Mouse (Mus musculus) cerebellum, adult 2 months (tissue): ENCODE results near the gene Gabrg3. TPM values are rescaled to one million over a fixed set of nuclear protein-coding genes. Genes with fewer than 3 reads are reported as not detected.

Source experiments
- DNase-seq, 2 experiments: peaks; one replicate each; pipeline ENCODE4 v3.0.0; 2021
- H3K27ac ChIP-seq: fragments of 200-500 bp; 2 replicates; pipeline ENCODE4 v1.5.1; 2012; ENCODE audit warnings: low read length, control low read depth, inconsistent platforms; ENCODE audit not compliant: insufficient read depth
- H3K27me3 ChIP-seq: fragments of 200-500 bp; 2 replicates; pipeline ENCODE4 v1.6.1; 2012; ENCODE audit warnings: inconsistent platforms, mild to moderate bottlenecking, low read length, moderate library complexity; ENCODE audit not compliant: control insufficient read depth, insufficient read depth
- H3K4me1 ChIP-seq: fragments of 200-500 bp; 2 replicates; pipeline ENCODE4 v1.6.1; 2011; ENCODE audit warnings: low read length; ENCODE audit not compliant: control insufficient read depth, insufficient read depth
- H3K4me3 ChIP-seq: fragments of 200-500 bp; replicated peaks from 2 replicates; pipeline ENCODE3; 2011; ENCODE audit warnings: mild to moderate bottlenecking, low read depth, low read length, control low read depth; ENCODE audit not compliant: insufficient read depth
- CTCF ChIP-seq: fragments of 200-500 bp; IDR thresholded peaks from 2 replicates; pipeline ENCODE4 v1.5.1; 2011; ENCODE audit warnings: low read depth, mild to moderate bottlenecking, control low read depth, low read length, moderate library complexity, borderline replicate concordance; ENCODE audit not compliant: insufficient read depth
- POLR2A ChIP-seq: fragments of 200-500 bp; IDR thresholded peaks from 2 replicates; pipeline ENCODE4 v1.6.1; 2011; ENCODE audit warnings: low read length, control low read depth, borderline replicate concordance; ENCODE audit not compliant: insufficient read depth
- WGBS: fragments of 180-500 bp; shearing (Covaris S2); methylation state at CpG from one replicate; pipeline ENCODE4 v1.1.7; 2018; 5-methylcytosine and 5-hydroxymethylcytosine counted together
- polyA plus RNA-seq: library from polyadenylated mRNA; depleted of rRNA; stranded (reverse); fragments of >200 nt; gene quantifications from 2 replicates; pipeline ENCODE4 v1.2.3, GENCODE M21; 2012

Gene Gabrg3
- polyA plus RNA-seq, 1 experiment: 2.7 TPM

DNA sequence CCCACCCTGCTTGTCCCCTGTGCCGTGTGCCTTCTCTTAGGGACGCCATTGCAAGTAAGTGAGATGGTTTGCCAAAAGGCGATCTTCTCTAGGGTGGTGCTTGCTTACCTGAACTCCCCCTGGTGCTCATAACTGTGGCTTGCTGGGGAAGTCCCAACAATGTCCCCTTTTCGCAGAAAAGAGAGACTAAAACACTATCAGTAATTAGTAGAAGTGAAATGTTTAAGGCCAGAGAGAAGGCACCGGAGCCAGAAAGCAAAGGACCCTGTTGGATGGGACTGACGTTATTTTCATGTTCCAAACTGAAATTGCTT is 310 bp upstream of the Gabrg3 start:
- TF ChIP-seq POLR2A (no peak), CTCF (no peak)
- WGBS: 21% methylated on average over 6 of the region's 6 CpGs
- Histone ChIP-seq H3K27ac (no peak overlapping the region), H3K27me3 (no peaks in the 10 kb centered on the region), H3K4me1 (no peaks in the 10 kb centered on the region), H3K4me3 (no peak overlapping the region)
- DNase-seq: no peak

DNA sequence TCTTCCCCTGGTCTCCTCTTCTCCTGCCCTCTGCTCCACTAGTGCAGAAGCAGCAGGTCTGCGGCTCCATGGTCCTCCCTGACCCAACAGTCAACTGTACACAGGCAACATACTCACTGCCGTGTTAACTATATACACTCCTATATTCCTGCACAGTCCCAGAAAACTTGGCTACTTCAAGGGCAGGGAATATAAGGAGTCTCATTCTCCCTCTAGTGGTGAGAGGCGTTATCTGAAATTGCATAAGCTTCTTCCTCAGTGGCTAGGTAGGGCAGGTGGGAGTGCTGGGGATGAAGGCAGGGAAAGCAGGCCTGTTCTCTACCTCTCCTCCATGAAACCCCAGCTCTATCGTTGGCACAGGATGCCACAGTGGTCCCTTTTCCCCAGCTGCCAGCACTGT is 2.9 kb downstream of the Gabrg3 start:
- Histone ChIP-seq H3K4me3 (no peak overlapping the region), H3K27ac (no peak overlapping the region), H3K4me1 (no peaks in the 10 kb centered on the region), H3K27me3 (no peaks in the 10 kb centered on the region)
- peak in 1 of 2 experiments; percentile 3 for DNase-seq
- no peak for TF ChIP-seq POLR2A
- TF ChIP-seq CTCF: peak; percentile 18; the same call in 1 of the 2 replicates
- 19% methylated on average over 4 of the region's 4 CpGs for WGBS

DNA sequence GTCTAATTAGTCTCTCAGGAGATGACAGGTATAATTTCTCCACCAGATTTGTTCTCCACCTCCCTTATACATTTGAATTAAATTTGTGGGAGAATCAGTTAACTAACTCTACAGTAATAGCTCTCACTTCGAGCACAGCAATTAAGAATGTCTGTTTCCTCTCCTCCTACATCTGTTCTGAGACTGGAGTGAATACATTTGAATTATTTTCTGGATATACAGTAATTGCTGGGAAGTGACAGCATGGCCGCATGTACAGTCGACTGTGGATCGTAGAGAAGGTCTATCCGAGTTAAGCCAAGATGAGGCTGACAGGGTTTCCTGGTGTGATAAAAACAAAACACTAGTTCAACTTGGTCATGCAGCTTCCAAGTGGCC is 21.0 kb downstream of the Gabrg3 start:
- TF ChIP-seq CTCF (no peak), POLR2A (no peak)
- Histone ChIP-seq H3K27ac (no peak overlapping the region), H3K4me3 (no peak overlapping the region), H3K27me3 (no peaks in the 10 kb centered on the region), H3K4me1 (no peaks in the 10 kb centered on the region)
- DNase-seq: no peak
- WGBS: 79% methylated on average over 5 of the region's 5 CpGs

GRCm38 (mm10) chr7:57365134-57366012 is 21.6 kb downstream of the Gabrg3 start:
- Histone ChIP-seq H3K4me3 (no peak overlapping the region), H3K27me3 (no peaks in the 10 kb centered on the region), H3K27ac (no peak overlapping the region), H3K4me1 (no peaks in the 10 kb centered on the region)
- TF ChIP-seq CTCF (no peak), POLR2A (no peak)
- no peak for DNase-seq
- 72% methylated on average over 5 of the region's 5 CpGs for WGBS

- Histone ChIP-seq H3K4me3 (no peak overlapping the region), H3K27ac (no peak overlapping the region), H3K27me3 (no peaks in the 10 kb centered on the region), H3K4me1 (no peaks in the 10 kb centered on the region)
- TF ChIP-seq CTCF: no peak
- TF ChIP-seq POLR2A: no peak
- no peak for DNase-seq
- WGBS: 88% methylated on average over 6 of the region's 6 CpGs
Observed at GRCm38 (mm10) chr7:57363812-57364211, 23.2 kb downstream of the Gabrg3 start.

GRCm38 (mm10) chr7:57357871-57358540 is 29.0 kb downstream of the Gabrg3 start:
- no peaks in the 10 kb centered on the region for H3K27me3 ChIP-seq
- no peaks in the 10 kb centered on the region for H3K4me1 ChIP-seq
- no peak for TF ChIP-seq POLR2A
- no peak for TF ChIP-seq CTCF
- H3K4me3 ChIP-seq: no peak overlapping the region
- 15% methylated on average over 6 of the region's 6 CpGs for WGBS
- DNase-seq: no peak
- H3K27ac ChIP-seq: no peak overlapping the region

- TF ChIP-seq POLR2A: no peak
- no peak for TF ChIP-seq CTCF
- Histone ChIP-seq H3K4me1 (no peaks in the 10 kb centered on the region), H3K4me3 (no peak overlapping the region), H3K27me3 (no peaks in the 10 kb centered on the region), H3K27ac (no peak overlapping the region)
- WGBS: 78% methylated on average over 8 of the region's 8 CpGs
- DNase-seq: no peak
Observed at GRCm38 (mm10) chr7:57356565-57357301, 30.3 kb downstream of the Gabrg3 start.
